Mouse (Mus musculus): ENCODE results near the gene BC035947. TPM values are rescaled to one million over a fixed set of nuclear protein-coding genes. Genes with fewer than 3 reads are reported as not detected.

BC035947 gene
- total and polyA plus RNA-seq, 2 experiments = not detected

DNA sequence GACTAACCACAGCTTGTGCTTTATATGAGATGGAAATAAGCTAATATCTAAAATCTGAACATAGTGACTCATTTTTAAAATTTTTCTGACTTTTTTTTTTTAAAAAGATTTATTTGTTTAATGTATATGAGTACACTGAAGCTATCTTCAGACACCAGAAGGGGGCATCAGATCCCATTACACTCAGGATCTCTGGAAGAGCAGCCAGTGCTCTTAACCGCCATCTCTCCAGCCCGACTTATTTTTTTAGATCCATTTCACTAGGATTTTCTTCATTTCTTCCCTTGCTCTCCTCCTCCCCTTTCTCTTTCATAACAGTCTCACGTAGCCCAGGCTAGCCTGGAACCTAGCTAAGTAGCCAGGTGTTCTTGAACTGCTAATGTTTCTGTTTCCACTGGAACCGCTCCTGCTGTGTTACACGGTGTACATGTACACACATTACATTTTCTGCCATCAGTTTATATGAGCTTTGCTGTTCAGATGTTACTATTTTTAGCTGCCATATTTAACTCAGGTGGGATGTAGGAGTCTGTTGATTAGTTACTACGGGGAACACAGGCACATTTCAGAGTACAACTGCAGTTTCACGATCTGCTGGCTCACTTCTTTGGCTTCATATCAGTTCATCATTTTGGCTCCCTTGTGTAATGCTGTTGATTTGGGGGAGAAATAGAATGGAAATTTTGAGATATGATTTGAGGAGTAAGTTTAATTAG, 18.7 kb upstream of the BC035947 start:
- TF ChIP-seq POLR2A (IDR thresholded peaks at IDR 0.05; ENCODE audit: extremely low read depth, insufficient read depth, low read length) (no peak), CTCF (IDR thresholded peaks at IDR 0.05; ENCODE audit: low read depth, low read length) (no peak)
- Histone ChIP-seq H3K9ac (ENCODE audit: low read depth, low read length) (no peak overlapping the region), H3K4me3 (ENCODE audit: insufficient read depth, low read depth, low read length) (no peak overlapping the region), H3K79me2 (ENCODE audit: control insufficient read depth, insufficient read depth, low read length) (no peaks in the 10 kb centered on the region), H3K27ac (replicated peaks; ENCODE audit: insufficient read depth, low read depth, low read length) (no peak overlapping the region), H3K27me3 (ENCODE audit: control insufficient read depth, insufficient read depth, low read length) (no peaks in the 10 kb centered on the region), H3K4me1 (ENCODE audit: control insufficient read depth, insufficient read depth, low read length) (no peaks in the 10 kb centered on the region), H3K36me3 (ENCODE audit: control insufficient read depth, insufficient read depth, low read length) (no peaks in the 10 kb centered on the region)
- WGBS = 82% methylated on average over 7 of the region's 7 CpGs
- no peak for DNase-seq (ENCODE audit: extremely low read depth, low read depth, low spot score)

DNA sequence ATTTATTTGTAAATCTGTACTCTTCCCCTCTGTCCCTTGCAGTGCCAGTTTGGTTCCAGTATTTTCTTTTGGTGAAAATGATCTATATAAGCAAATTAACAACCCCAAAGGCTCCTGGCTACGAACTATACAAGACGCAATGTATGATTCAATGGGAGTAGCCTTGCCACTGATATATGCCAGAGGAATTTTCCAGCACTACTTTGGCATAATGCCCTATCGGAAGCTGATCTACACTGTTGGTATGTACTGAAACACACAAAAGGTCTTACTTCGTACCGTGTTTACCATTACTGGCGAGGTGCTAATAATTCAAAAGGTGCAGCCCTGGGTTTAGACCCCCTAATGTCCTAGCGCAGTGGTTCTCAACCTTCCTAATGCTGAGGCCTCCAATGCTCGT, 17.1 kb upstream of the BC035947 start:
- 86% methylated on average over 8 of the region's 8 CpGs for WGBS
- no peaks in the 10 kb centered on the region for H3K27me3 ChIP-seq (ENCODE audit: control insufficient read depth, insufficient read depth, low read length)
- no peak for DNase-seq (ENCODE audit: extremely low read depth, low read depth, low spot score)
- H3K4me3 ChIP-seq (ENCODE audit: insufficient read depth, low read depth, low read length) = no peak overlapping the region
- no peaks in the 10 kb centered on the region for H3K79me2 ChIP-seq (ENCODE audit: control insufficient read depth, insufficient read depth, low read length)
- no peak overlapping the region for H3K9ac ChIP-seq (ENCODE audit: low read depth, low read length)
- TF ChIP-seq POLR2A (IDR thresholded peaks at IDR 0.05; ENCODE audit: extremely low read depth, insufficient read depth, low read length) (no peak), CTCF (IDR thresholded peaks at IDR 0.05; ENCODE audit: low read depth, low read length) (no peak)
- no peaks in the 10 kb centered on the region for H3K4me1 ChIP-seq (ENCODE audit: control insufficient read depth, insufficient read depth, low read length)
- no peaks in the 10 kb centered on the region for H3K36me3 ChIP-seq (ENCODE audit: control insufficient read depth, insufficient read depth, low read length)
- no peak overlapping the region for H3K27ac ChIP-seq (replicated peaks; ENCODE audit: insufficient read depth, low read depth, low read length)

DNA sequence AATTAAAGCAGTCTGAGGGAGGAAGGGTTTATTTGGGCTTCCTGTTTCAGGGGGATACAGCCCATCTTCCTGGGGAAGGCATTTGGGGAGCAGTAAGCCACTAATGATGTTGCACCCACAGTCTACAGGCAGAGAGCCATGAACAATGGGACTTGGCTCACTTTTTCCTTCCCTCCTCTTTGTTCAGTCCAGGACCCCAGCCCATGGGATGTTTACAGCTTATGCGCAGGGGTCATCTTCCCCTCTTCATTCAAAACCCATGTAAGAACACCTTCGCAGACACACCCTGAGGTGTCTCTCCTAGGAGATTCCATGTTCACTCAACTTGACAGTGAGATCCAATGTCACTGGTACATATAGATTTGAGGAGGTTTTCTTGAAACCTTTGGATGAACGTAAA, 16.4 kb upstream of the BC035947 start:
- no peak for DNase-seq (ENCODE audit: extremely low read depth, low read depth, low spot score)
- Histone ChIP-seq H3K27ac (replicated peaks; ENCODE audit: insufficient read depth, low read depth, low read length) (no peak overlapping the region), H3K27me3 (ENCODE audit: control insufficient read depth, insufficient read depth, low read length) (no peaks in the 10 kb centered on the region), H3K36me3 (ENCODE audit: control insufficient read depth, insufficient read depth, low read length) (no peaks in the 10 kb centered on the region), H3K79me2 (ENCODE audit: control insufficient read depth, insufficient read depth, low read length) (no peaks in the 10 kb centered on the region), H3K9ac (ENCODE audit: low read depth, low read length) (no peak overlapping the region), H3K4me1 (ENCODE audit: control insufficient read depth, insufficient read depth, low read length) (no peaks in the 10 kb centered on the region), H3K4me3 (ENCODE audit: insufficient read depth, low read depth, low read length) (no peak overlapping the region)
- TF ChIP-seq CTCF (IDR thresholded peaks at IDR 0.05; ENCODE audit: low read depth, low read length) (no peak), POLR2A (IDR thresholded peaks at IDR 0.05; ENCODE audit: extremely low read depth, insufficient read depth, low read length) (no peak)
- 93% methylated on average over 3 of the region's 3 CpGs for WGBS

DNA sequence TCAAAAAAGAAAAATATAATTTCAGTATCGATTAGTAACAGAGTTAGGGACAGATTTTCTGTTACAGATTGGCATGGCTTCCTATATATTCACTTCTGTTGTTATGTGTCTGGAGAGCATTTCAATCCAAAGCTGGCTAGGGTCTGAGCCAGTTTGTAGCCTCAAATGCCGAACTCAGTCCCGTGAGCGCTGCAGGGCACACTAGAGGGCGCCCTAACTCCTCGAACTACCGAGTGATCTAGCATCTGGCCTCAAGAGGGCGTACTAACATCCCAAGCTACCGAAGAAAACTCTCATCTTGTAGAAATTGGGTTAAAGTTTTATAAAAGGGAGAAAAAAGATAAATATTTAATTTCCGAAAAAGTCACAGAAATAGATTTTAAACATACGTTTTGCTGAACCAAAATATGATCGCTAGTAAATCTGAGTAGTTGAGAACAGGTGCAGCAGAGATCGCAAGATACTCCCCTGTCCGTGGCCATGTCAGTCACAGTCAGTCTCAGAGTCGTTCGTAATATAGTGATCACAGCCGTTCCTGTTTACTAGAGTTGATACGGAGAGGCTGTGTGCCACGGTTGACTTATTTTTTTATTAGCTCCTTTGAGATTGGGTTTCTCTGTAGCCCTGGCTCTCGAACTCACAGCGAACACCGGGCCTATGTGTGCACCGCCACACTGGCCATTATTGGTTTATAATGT, 13.4 kb upstream of the BC035947 start:
- Histone ChIP-seq H3K4me3 (ENCODE audit: insufficient read depth, low read depth, low read length) (no peak overlapping the region), H3K27ac (replicated peaks; ENCODE audit: insufficient read depth, low read depth, low read length) (no peak overlapping the region), H3K9ac (ENCODE audit: low read depth, low read length) (no peak overlapping the region), H3K36me3 (ENCODE audit: control insufficient read depth, insufficient read depth, low read length) (no peaks in the 10 kb centered on the region), H3K4me1 (ENCODE audit: control insufficient read depth, insufficient read depth, low read length) (no peaks in the 10 kb centered on the region), H3K27me3 (ENCODE audit: control insufficient read depth, insufficient read depth, low read length) (no peaks in the 10 kb centered on the region; the same call in 1 of the 2 replicates), H3K79me2 (ENCODE audit: control insufficient read depth, insufficient read depth, low read length) (no peaks in the 10 kb centered on the region)
- DNase-seq (ENCODE audit: extremely low read depth, low read depth, low spot score) = peak; percentile 60
- 51% methylated on average over 23 of the region's 23 CpGs for WGBS
- TF ChIP-seq CTCF (IDR thresholded peaks at IDR 0.05; ENCODE audit: low read depth, low read length) = peak; percentile 98
- no peak for TF ChIP-seq POLR2A (IDR thresholded peaks at IDR 0.05; ENCODE audit: extremely low read depth, insufficient read depth, low read length)

DNA sequence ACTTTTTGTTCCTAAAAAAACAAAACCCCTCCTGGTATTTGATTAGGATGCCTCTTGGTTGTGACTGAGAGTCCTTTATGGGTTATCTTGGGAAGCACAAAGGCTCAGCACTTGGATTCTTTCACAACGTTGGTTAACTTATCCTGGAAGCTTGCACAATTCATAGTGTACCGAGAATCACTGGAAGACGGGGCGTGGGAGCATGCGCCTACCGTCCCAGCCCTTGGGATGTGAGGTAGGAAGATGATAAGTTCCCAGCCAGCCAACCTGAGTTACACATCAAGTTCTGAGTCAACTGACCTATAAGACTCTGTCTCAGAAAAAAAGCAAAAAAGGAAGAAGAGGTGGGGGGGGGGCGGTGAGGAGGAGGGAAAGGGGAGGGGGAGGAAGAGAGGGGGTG, 6.9 kb upstream of the BC035947 start:
- Histone ChIP-seq H3K9ac (ENCODE audit: low read depth, low read length) (no peak overlapping the region), H3K27me3 (ENCODE audit: control insufficient read depth, insufficient read depth, low read length) (no peaks in the 10 kb centered on the region; the same call in 1 of the 2 replicates), H3K79me2 (ENCODE audit: control insufficient read depth, insufficient read depth, low read length) (no peaks in the 10 kb centered on the region), H3K36me3 (ENCODE audit: control insufficient read depth, insufficient read depth, low read length) (no peaks in the 10 kb centered on the region), H3K4me1 (ENCODE audit: control insufficient read depth, insufficient read depth, low read length) (no peaks in the 10 kb centered on the region), H3K4me3 (ENCODE audit: insufficient read depth, low read depth, low read length) (no peak overlapping the region), H3K27ac (replicated peaks; ENCODE audit: insufficient read depth, low read depth, low read length) (no peak overlapping the region)
- no peak for DNase-seq (ENCODE audit: extremely low read depth, low read depth, low spot score)
- no peak for TF ChIP-seq CTCF (IDR thresholded peaks at IDR 0.05; ENCODE audit: low read depth, low read length)
- TF ChIP-seq POLR2A (IDR thresholded peaks at IDR 0.05; ENCODE audit: extremely low read depth, insufficient read depth, low read length) = no peak
- 79% methylated on average over 7 of the region's 7 CpGs for WGBS

DNA sequence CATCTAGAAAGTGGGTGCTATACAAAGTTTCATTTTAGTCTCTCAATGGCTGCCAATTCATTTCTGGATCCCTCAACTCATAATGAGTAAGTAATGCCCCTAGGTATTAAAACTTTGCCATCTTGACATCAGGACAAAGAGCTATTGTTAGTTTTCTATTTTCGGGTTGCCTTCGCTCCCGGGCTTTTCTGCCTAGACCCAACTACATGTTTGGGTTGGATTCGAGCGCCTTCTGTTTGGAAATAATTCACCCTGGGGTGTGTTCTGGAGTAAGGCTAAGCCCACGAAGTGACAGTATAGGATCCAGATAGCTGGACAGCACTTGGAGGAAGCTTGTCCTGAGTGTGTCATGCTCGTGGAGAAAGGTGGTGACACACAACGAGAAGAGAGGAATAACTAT, 798 bp upstream of the BC035947 start:
- Histone ChIP-seq H3K79me2 (ENCODE audit: control insufficient read depth, insufficient read depth, low read length) (no peaks in the 10 kb centered on the region), H3K27me3 (ENCODE audit: control insufficient read depth, insufficient read depth, low read length) (no peaks in the 10 kb centered on the region), H3K36me3 (ENCODE audit: control insufficient read depth, insufficient read depth, low read length) (no peaks in the 10 kb centered on the region), H3K4me3 (ENCODE audit: insufficient read depth, low read depth, low read length) (no peak overlapping the region), H3K9ac (ENCODE audit: low read depth, low read length) (no peak overlapping the region), H3K27ac (replicated peaks; ENCODE audit: insufficient read depth, low read depth, low read length) (no peak overlapping the region), H3K4me1 (ENCODE audit: control insufficient read depth, insufficient read depth, low read length) (peaks cover 9% of the 10 kb centered on the region)
- TF ChIP-seq CTCF (IDR thresholded peaks at IDR 0.05; ENCODE audit: low read depth, low read length) = no peak
- no peak for TF ChIP-seq POLR2A (IDR thresholded peaks at IDR 0.05; ENCODE audit: extremely low read depth, insufficient read depth, low read length)
- 82% methylated on average over 8 of the region's 8 CpGs for WGBS
- DNase-seq (ENCODE audit: extremely low read depth, low read depth, low spot score) = no peak
